Mouse (Mus musculus) kidney, embryonic 16.5 days (tissue): Measurements from ENCODE around the gene Tjp1. TPM values are rescaled to one million over a fixed set of nuclear protein-coding genes. Genes with fewer than 3 reads are reported as not detected.

Experiments
- ATAC-seq: fragments of 200-750 bp; cut with Nextera tagmentation; 2 replicates; pipeline ENCODE4 v1.8.0; 2017; ENCODE audit warnings: moderate TSS enrichment; ENCODE audit not compliant: low FRiP score, low TSS enrichment
- H3K27ac ChIP-seq: fragments of 300-500 bp; sonication (generic); 2 replicates; pipeline ENCODE4 v1.5.1; 2014; ENCODE audit warnings: low read length
- H3K27me3 ChIP-seq: fragments of 300-500 bp; sonication (generic); 2 replicates; pipeline ENCODE4 v1.6.1; 2014; ENCODE audit warnings: low read length, control low read depth, mixed read lengths; ENCODE audit not compliant: insufficient read depth
- H3K36me3 ChIP-seq: fragments of 300-500 bp; sonication (generic); 2 replicates; pipeline ENCODE4 v1.6.1; 2014; ENCODE audit warnings: low read length, control low read depth, mixed read lengths; ENCODE audit not compliant: insufficient read depth
- H3K4me1 ChIP-seq: fragments of 300-500 bp; sonication (generic); 2 replicates; pipeline ENCODE4 v1.6.1; 2014; ENCODE audit warnings: low read length, control low read depth, mixed read lengths; ENCODE audit not compliant: insufficient read depth
- H3K4me2 ChIP-seq: fragments of 300-500 bp; sonication (generic); replicated peaks from 2 replicates; pipeline ENCODE4 v1.6.1; 2014; ENCODE audit warnings: low read depth, low read length
- H3K4me3 ChIP-seq: fragments of 300-500 bp; sonication (generic); 2 replicates; pipeline ENCODE4 v1.5.1; 2014; ENCODE audit warnings: mild to moderate bottlenecking, low read length
- H3K9ac ChIP-seq: fragments of 300-500 bp; sonication (generic); replicated peaks from 2 replicates; pipeline ENCODE4 v1.6.1; 2014; ENCODE audit warnings: low read length
- H3K9me3 ChIP-seq: fragments of 300-500 bp; sonication (generic); 2 replicates; pipeline ENCODE4 v1.6.1; 2016; ENCODE audit warnings: low read length, control low read depth
- WGBS: fragments of 180-500 bp; shearing (Covaris S2); extraction: QIAGEN DNeasy Blood & Tissue Kit; methylation state at CpG from one replicate; pipeline ENCODE4 v1.1.7; 2014; 5-methylcytosine and 5-hydroxymethylcytosine counted together
- polyA plus RNA-seq: library from polyadenylated mRNA; unstranded; fragments of >200 nt; fragmentation: Nextera tagmentation; extraction: Ambion mirVana; gene quantifications from 2 replicates; pipeline ENCODE4 v1.2.1, GENCODE M21; 2015

Gene Tjp1
- polyA plus RNA-seq, 1 experiment from 2014 or later, result 29.1 TPM

GRCm38 (mm10) chr7:65317418-65317817, 210.2 kb downstream of the Tjp1 start:
- no peak overlapping the region for H3K4me2 ChIP-seq
- H3K4me3 ChIP-seq, result no peak overlapping the region
- no peaks in the 10 kb centered on the region for H3K4me1 ChIP-seq
- WGBS, result 35% methylated on average over 5 of the region's 5 CpGs
- H3K36me3 ChIP-seq, result peaks cover 50% of the 10 kb centered on the region
- H3K27ac ChIP-seq, result no peak overlapping the region
- ATAC-seq, result no peak
- H3K9me3 ChIP-seq, result no peaks in the 10 kb centered on the region
- no peak overlapping the region for H3K9ac ChIP-seq
- no peaks in the 10 kb centered on the region for H3K27me3 ChIP-seq

- Histone ChIP-seq H3K27me3 (no peaks in the 10 kb centered on the region), H3K36me3 (peaks cover 57% of the 10 kb centered on the region), H3K4me2 (no peak overlapping the region), H3K27ac (no peak overlapping the region), H3K4me1 (no peaks in the 10 kb centered on the region), H3K9me3 (no peaks in the 10 kb centered on the region), H3K4me3 (no peak overlapping the region), H3K9ac (no peak overlapping the region)
- 93% methylated on average over 2 of the region's 2 CpGs for WGBS
- ATAC-seq, result no peak
These were observed 212.4 kb downstream of the Tjp1 start for GRCm38 (mm10) chr7:65315182-65315581.

GRCm38 (mm10) chr7:65296675-65297589, 230.6 kb downstream of the Tjp1 start:
- peaks cover 36% of the 10 kb centered on the region for H3K36me3 ChIP-seq
- H3K9me3 ChIP-seq, result no peaks in the 10 kb centered on the region
- H3K4me2 ChIP-seq, result no peak overlapping the region
- 79% methylated on average over 6 of the region's 6 CpGs for WGBS
- H3K4me3 ChIP-seq, result no peak overlapping the region
- H3K9ac ChIP-seq, result no peak overlapping the region
- ATAC-seq, result no peak
- H3K27me3 ChIP-seq, result no peaks in the 10 kb centered on the region
- H3K4me1 ChIP-seq, result no peaks in the 10 kb centered on the region
- H3K27ac ChIP-seq, result no peak overlapping the region

DNA sequence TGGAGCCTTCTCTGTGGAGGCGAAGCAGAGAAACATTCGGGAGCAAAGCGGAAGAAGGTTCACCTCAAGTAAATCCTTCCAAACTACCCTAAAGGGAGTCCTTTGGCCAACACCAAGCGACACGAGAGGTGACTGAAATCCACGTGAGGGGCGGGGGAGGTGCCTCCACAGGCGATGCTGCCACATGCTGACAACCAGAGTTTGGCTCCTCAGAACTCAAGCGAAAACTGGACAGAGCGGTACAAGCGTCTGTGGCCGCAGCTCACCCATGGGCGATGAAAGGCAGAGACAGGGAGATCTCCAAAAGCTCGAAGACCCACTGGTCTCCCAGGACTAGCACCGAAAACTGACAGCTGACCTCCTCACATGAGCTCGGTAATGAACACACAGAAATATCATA, 244.7 kb downstream of the Tjp1 start:
- Histone ChIP-seq H3K9me3 (no peaks in the 10 kb centered on the region), H3K36me3 (no peaks in the 10 kb centered on the region), H3K4me3 (no peak overlapping the region), H3K9ac (no peak overlapping the region), H3K4me1 (no peaks in the 10 kb centered on the region), H3K27ac (no peak overlapping the region), H3K27me3 (no peaks in the 10 kb centered on the region), H3K4me2 (no peak overlapping the region)
- WGBS, result 71% methylated on average over 16 of the region's 16 CpGs
- ATAC-seq, result no peak

- Histone ChIP-seq H3K36me3 (no peaks in the 10 kb centered on the region), H3K9ac (no peak overlapping the region), H3K4me2 (no peak overlapping the region), H3K4me1 (no peaks in the 10 kb centered on the region), H3K4me3 (no peak overlapping the region), H3K27me3 (no peaks in the 10 kb centered on the region), H3K27ac (no peak overlapping the region), H3K9me3 (no peaks in the 10 kb centered on the region)
- WGBS, result 87% methylated on average over 3 of the region's 3 CpGs
- no peak for ATAC-seq
These were observed 245.6 kb downstream of the Tjp1 start for GRCm38 (mm10) chr7:65281960-65282359.

- ATAC-seq, result no peak
- no peaks in the 10 kb centered on the region for H3K4me1 ChIP-seq
- H3K36me3 ChIP-seq, result no peaks in the 10 kb centered on the region
- H3K9me3 ChIP-seq, result no peaks in the 10 kb centered on the region
- no peak overlapping the region for H3K27ac ChIP-seq
- H3K9ac ChIP-seq, result no peak overlapping the region
- no peak overlapping the region for H3K4me2 ChIP-seq
- WGBS, result 70% methylated on average over 10 of the region's 10 CpGs
- H3K4me3 ChIP-seq, result no peak overlapping the region
- no peaks in the 10 kb centered on the region for H3K27me3 ChIP-seq
These were observed 246.4 kb downstream of the Tjp1 start for GRCm38 (mm10) chr7:65280944-65281912.

DNA sequence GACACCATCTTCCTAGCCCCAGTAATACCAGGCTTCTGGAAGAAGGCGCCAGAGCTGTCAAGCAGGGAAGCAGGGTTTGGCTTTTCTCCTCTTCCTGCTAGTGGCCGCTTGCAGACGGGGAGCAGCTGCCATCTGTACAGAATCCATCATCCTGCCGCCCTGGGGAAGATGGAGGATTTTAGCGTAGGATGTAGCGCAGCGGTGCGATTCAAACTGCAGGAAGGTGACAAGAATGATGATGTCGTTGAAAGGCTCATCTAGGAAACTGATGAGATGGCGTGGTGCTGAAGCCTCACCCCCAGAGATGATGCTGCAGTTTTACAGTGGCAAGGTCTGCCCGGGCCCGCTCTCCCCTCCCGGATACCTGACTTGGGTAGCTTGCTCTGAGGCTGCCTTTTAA, 248.3 kb downstream of the Tjp1 start:
- Histone ChIP-seq H3K9me3 (no peaks in the 10 kb centered on the region), H3K4me3 (no peak overlapping the region), H3K9ac (no peak overlapping the region), H3K4me2 (no peak overlapping the region), H3K36me3 (no peaks in the 10 kb centered on the region), H3K27me3 (no peaks in the 10 kb centered on the region), H3K4me1 (no peaks in the 10 kb centered on the region), H3K27ac (no peak overlapping the region)
- no peak for ATAC-seq
- 68% methylated on average over 13 of the region's 13 CpGs for WGBS

DNA sequence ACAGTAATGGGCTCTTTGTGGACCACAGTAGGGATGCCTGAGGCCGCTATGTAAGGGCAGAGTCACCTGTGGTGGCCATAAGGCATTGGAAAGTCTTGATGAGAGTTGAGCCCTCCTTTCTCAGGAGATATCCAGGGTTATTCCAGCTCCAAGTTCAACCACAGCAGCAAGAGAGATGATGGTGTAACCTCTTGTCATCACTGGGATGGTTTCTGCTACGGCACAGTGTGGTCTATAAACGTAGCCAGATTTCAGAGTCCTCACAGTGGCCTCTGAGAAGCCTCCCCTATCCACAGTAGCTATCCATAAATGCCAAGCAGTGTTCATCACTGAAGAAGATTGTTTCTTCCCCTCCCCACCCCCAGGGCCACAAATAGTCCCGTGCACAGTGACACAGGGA, 251.8 kb downstream of the Tjp1 start:
- Histone ChIP-seq H3K9ac (no peak overlapping the region), H3K27me3 (no peaks in the 10 kb centered on the region), H3K27ac (no peak overlapping the region), H3K36me3 (no peaks in the 10 kb centered on the region), H3K4me2 (no peak overlapping the region), H3K4me3 (no peak overlapping the region), H3K4me1 (no peaks in the 10 kb centered on the region), H3K9me3 (no peaks in the 10 kb centered on the region)
- WGBS, result 83% methylated on average over 4 of the region's 4 CpGs
- no peak for ATAC-seq

- no peaks in the 10 kb centered on the region for H3K27me3 ChIP-seq
- WGBS, result 84% methylated on average over 5 of the region's 5 CpGs
- no peak for ATAC-seq
- no peak overlapping the region for H3K4me2 ChIP-seq
- no peak overlapping the region for H3K9ac ChIP-seq
- H3K9me3 ChIP-seq, result no peaks in the 10 kb centered on the region
- no peaks in the 10 kb centered on the region for H3K36me3 ChIP-seq
- H3K4me1 ChIP-seq, result no peaks in the 10 kb centered on the region
- H3K27ac ChIP-seq, result no peak overlapping the region
- no peak overlapping the region for H3K4me3 ChIP-seq
These were observed 253.4 kb downstream of the Tjp1 start for GRCm38 (mm10) chr7:65274216-65274615.
